Mouse (Mus musculus): Measurements from ENCODE around the gene Defb35.
"Not testable (repeated sequence)": the region's sequence is repeated elsewhere in the genome, so short reads cannot be mapped to it uniquely, and the experiment has no call there.

The Defb35 gene

GRCm38 (mm10) chr8:21938052-21938451, at the start of gene Defb35:
Gene Defb35 (plus strand): TSS chr8:21938352.
- not testable (repeated sequence) for DNase-seq (ENCODE audit: inconsistent age in 2 of 2, low spot score in 1 of 2)

GRCm38 (mm10) chr8:21906290-21906689, 31.9 kb upstream of the Defb35 start, which contains the start of gene Defb11:
Gene Defb11 (minus strand): TSS chr8:21906412.
- DNase-seq (ENCODE audit: inconsistent age in 2 of 2, low spot score in 1 of 2) = not testable (repeated sequence)

GRCm38 (mm10) chr8:21911931-21912330, 26.2 kb upstream of the Defb35 start:
- no peak for DNase-seq (ENCODE audit: inconsistent age in 2 of 2, low spot score in 1 of 2)

- DNase-seq (ENCODE audit: inconsistent age in 2 of 2, low spot score in 1 of 2) = no peak
Observed at GRCm38 (mm10) chr8:21912554-21912953, 25.6 kb upstream of the Defb35 start.

- no peak for DNase-seq (ENCODE audit: inconsistent age in 2 of 2, low spot score in 1 of 2)
Observed at GRCm38 (mm10) chr8:21915625-21916024, 22.5 kb upstream of the Defb35 start.

GRCm38 (mm10) chr8:21930754-21931153, 7.4 kb upstream of the Defb35 start:
- not testable (repeated sequence) for DNase-seq (ENCODE audit: inconsistent age in 2 of 2, low spot score in 1 of 2)

- no peak for DNase-seq (ENCODE audit: inconsistent age in 2 of 2, low spot score in 1 of 2)
Observed at GRCm38 (mm10) chr8:21932610-21933009, 5.5 kb upstream of the Defb35 start, which contains the start of gene Defb15. Gene Defb15 (minus strand): TSS chr8:21932710.

- DNase-seq (ENCODE audit: inconsistent age in 2 of 2, low spot score in 1 of 2) = no peak
Observed at GRCm38 (mm10) chr8:21946462-21946861, 8.3 kb downstream of the Defb35 start, which contains the start of gene Defb13. Gene Defb13 (plus strand): TSS chr8:21946762.

- DNase-seq (ENCODE audit: inconsistent age in 2 of 2, low spot score in 1 of 2) = no peak
Observed at GRCm38 (mm10) chr8:21947311-21948017, 9.3 kb downstream of the Defb35 start.

GRCm38 (mm10) chr8:21955321-21955720, 17.2 kb downstream of the Defb35 start:
- peak; percentile 44 to 80 for DNase-seq (ENCODE audit: inconsistent age in 2 of 2, low spot score in 1 of 2)

- DNase-seq (ENCODE audit: inconsistent age in 2 of 2, low spot score in 1 of 2) = no peak
Observed at GRCm38 (mm10) chr8:21956336-21956735, 18.2 kb downstream of the Defb35 start.

- no peak for DNase-seq (ENCODE audit: inconsistent age in 2 of 2, low spot score in 1 of 2)
Observed at GRCm38 (mm10) chr8:21958414-21958813, 20.3 kb downstream of the Defb35 start, which contains the start of gene Fam90a1a. Gene Fam90a1a (plus strand): TSS chr8:21958714.

GRCm38 (mm10) chr8:21966646-21967045, 28.5 kb downstream of the Defb35 start:
- no peak for DNase-seq (ENCODE audit: inconsistent age in 2 of 2, low spot score in 1 of 2)

GRCm38 (mm10) chr8:21969475-21969874, 31.3 kb downstream of the Defb35 start, which contains the start of gene Ccdc70:
Gene Ccdc70 (plus strand): TSS chr8:21969775.
- no peak for DNase-seq (ENCODE audit: inconsistent age in 2 of 2, low spot score in 1 of 2)

GRCm38 (mm10) chr8:21978193-21978592, 40.0 kb downstream of the Defb35 start:
- DNase-seq (ENCODE audit: inconsistent age in 2 of 2, low spot score in 1 of 2) = no peak

GRCm38 (mm10) chr8:21981664-21982337, 43.6 kb downstream of the Defb35 start:
- peak in 1 of 2 experiments; percentile 44 for DNase-seq (ENCODE audit: inconsistent age in 2 of 2, low spot score in 1 of 2)
